31 mouse cellular contexts compared by ENCODE assay signal in the genomic region with DNA sequence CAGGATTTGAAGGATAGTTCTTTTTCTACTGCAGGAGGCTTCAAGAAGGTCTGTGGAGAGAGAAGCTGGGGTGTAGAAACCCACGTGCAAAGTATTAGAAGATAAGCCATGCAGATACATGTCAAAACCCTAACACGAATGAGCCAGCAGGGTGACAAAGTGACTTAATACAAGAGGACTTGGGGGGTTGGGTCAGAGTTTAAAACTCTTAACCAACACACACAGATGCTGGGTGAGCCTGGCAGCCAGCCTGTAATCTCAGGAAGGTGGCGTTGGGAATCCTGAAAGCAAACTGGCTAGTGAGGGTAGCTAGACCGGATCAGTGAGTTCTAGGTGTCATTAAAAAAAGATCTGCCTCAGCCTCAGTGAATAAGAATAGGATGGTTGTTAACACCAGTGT. TPM values are rescaled to one million over a fixed set of nuclear protein-coding genes. Genes with fewer than 3 reads are reported as not detected.
A peak's percentile ranks its signal among the peaks of the same experiment; 100 is the strongest.
DNase-seq lines count a peak whose midpoint lies in the region; ATAC-seq and TF ChIP-seq lines count a peak whose summit lies in the region.
"Had no signal": no experiment of that assay in that cellular context is flagged by ENCODE, and none has a peak within 500 bp of the region (broad histone marks: within the 10 kb centered on the region; RNA-seq: fewer than 3 reads in every experiment).

No protein-coding gene starts in this region.

- peaks cover 8% of the 10 kb centered on the region for H3K27me3 ChIP-seq in lung, postnatal 0 days (replicated peaks; ENCODE audit: insufficient read depth, low read length)

- DNase-seq in heart, adult 11 months: peak; percentile 45
- DNase-seq in heart, postnatal 25 days (ENCODE audit: low spot score): no peak
- DNase-seq in lung, postnatal 0 days (ENCODE audit: low spot score): no peak
- DNase-seq in lung, postnatal 14 days: no peak
- DNase-seq in lung, postnatal 36 days: peak; percentile 30
- DNase-seq in lung, postnatal 10 days: no peak
- peak; percentile 66 for DNase-seq in gonadal fat pad, adult 2 months (ENCODE audit: low read depth)
- DNase-seq in spleen, postnatal 14 days (ENCODE audit: low spot score in 2 of 2): no peak
- DNase-seq: adrenal gland, adult 2 months; adrenal gland, postnatal 10 days; adrenal gland, postnatal 25 days; cerebellum, adult 11 months; cerebellum, adult 18-20 months; cerebellum, adult 8-10 months; cerebellum, adult 9-11 months; cerebellum, postnatal 14 days; cerebellum, postnatal 36 days; embryo, embryonic 11 days; forebrain, postnatal 0 days had no signal

- ATAC-seq in lung, postnatal 0 days: no peak
- ATAC-seq: forebrain, embryonic 13.5 days; forebrain, embryonic 15.5 days; forebrain, postnatal 0 days had no signal

- H3K4me2 ChIP-seq in lung, postnatal 0 days (replicated peaks; ENCODE audit: low read depth, low read length): no peak overlapping the region
- H3K4me2 ChIP-seq: embryonic facial prominence, embryonic 12.5 days; embryonic facial prominence, embryonic 15.5 days; forebrain, embryonic 13.5 days; forebrain, embryonic 15.5 days had no signal

- TF ChIP-seq EP300 in lung, postnatal 0 days (IDR thresholded peaks at IDR 0.05): no peak

- no peak overlapping the region for H3K4me3 ChIP-seq in lung, postnatal 0 days (ENCODE audit: low read depth, low read length)
- H3K4me3 ChIP-seq: embryonic facial prominence, embryonic 12.5 days; embryonic facial prominence, embryonic 15.5 days; erythroblast, embryonic 14.5 days; forebrain, embryonic 13.5 days; forebrain, embryonic 15.5 days had no signal

- 0 out of 2 replicates have a peak overlapping the region, but pooled peaks have one; percentile 16 for H3K9ac ChIP-seq in lung, postnatal 0 days (replicated peaks; ENCODE audit: low read depth)
- H3K9ac ChIP-seq: embryonic facial prominence, embryonic 12.5 days; embryonic facial prominence, embryonic 15.5 days; forebrain, embryonic 13.5 days; forebrain, embryonic 15.5 days; forebrain, postnatal 0 days had no signal

- H3K36me3 ChIP-seq in lung, postnatal 0 days (ENCODE audit: insufficient read depth, low read length): no peaks in the 10 kb centered on the region
- H3K36me3 ChIP-seq: embryonic facial prominence, embryonic 12.5 days; embryonic facial prominence, embryonic 15.5 days; forebrain, embryonic 15.5 days had no signal

- TF ChIP-seq CTCF in lung, postnatal 0 days (IDR thresholded peaks at IDR 0.05): no peak

- WGBS in lung, postnatal 0 days: 49% methylated on average over 4 of the region's 4 CpGs

- H3K27ac ChIP-seq in lung, postnatal 0 days (ENCODE audit: low read length): no peak overlapping the region
- H3K27ac ChIP-seq: embryonic facial prominence, embryonic 12.5 days; embryonic facial prominence, embryonic 15.5 days; forebrain, embryonic 13.5 days; forebrain, embryonic 15.5 days had no signal

- no peaks in the 10 kb centered on the region for H3K9me3 ChIP-seq in lung, postnatal 0 days (ENCODE audit: low read length)
- H3K9me3 ChIP-seq: embryonic facial prominence, embryonic 12.5 days; embryonic facial prominence, embryonic 15.5 days; forebrain, embryonic 13.5 days; forebrain, embryonic 15.5 days had no signal

- intact Hi-C loops in heart, postnatal 25 days (cut with DNase I): no loop called here

- H3K4me1 ChIP-seq in lung, postnatal 0 days (ENCODE audit: insufficient read depth, low read depth, low read length): no peaks in the 10 kb centered on the region

RNA-seq across cellular contexts. Expression of gene Cpxm1, which starts 30.0 kb away (rescaled TPM):
- total RNA-seq in heart, postnatal 25 days (2021): 1 to 10 TPM; 3.9 to 4.2 TPM
- polyA plus RNA-seq in lung, postnatal 0 days (2015; fragmentation: Nextera tagmentation; extraction: Ambion mirVana): 13.9 and 14.9 TPM in 2 replicates
- 34.3 and 49.9 TPM in 2 replicates for polyA plus RNA-seq in gonadal fat pad, adult 2 months (2012; rRNA removed)
- polyA plus RNA-seq: erythroblast, embryonic 14.5 days had no signal

RNA-seq across cellular contexts. Expression of gene Gm28372, which starts 37.7 kb away (rescaled TPM):
- total RNA-seq in heart, postnatal 25 days (2021): not detected
- polyA plus RNA-seq in lung, postnatal 0 days (2015; fragmentation: Nextera tagmentation; extraction: Ambion mirVana): 0.10 TPM in 1 of 2 replicates, not detected in the other
- not detected in 2 replicates for polyA plus RNA-seq in gonadal fat pad, adult 2 months (2012; rRNA removed)
- total RNA-seq: adrenal gland, adult 2 months; adrenal gland, postnatal 10 days; adrenal gland, postnatal 25 days; adrenal gland, postnatal 4 days; common myeloid progenitor, adult 5-6 weeks; ES-E14; forebrain, postnatal 0 days; MEL had no signal
- polyA plus RNA-seq: adrenal gland, adult 2 months; brain, embryonic 14.5 days; C2C12; embryonic facial prominence, embryonic 12.5 days; embryonic facial prominence, embryonic 15.5 days; erythroblast, embryonic 14.5 days; forebrain, embryonic 11.5 days; forebrain, postnatal 0 days had no signal

RNA-seq across cellular contexts. Expression of gene 1700020A23Rik, which starts 37.7 kb away (rescaled TPM):
- not detected for total RNA-seq in heart, postnatal 25 days (2021)
- not detected in 2 replicates for polyA plus RNA-seq in lung, postnatal 0 days (2015; fragmentation: Nextera tagmentation; extraction: Ambion mirVana)
- 2.1 and 3.6 TPM in 2 replicates for polyA plus RNA-seq in gonadal fat pad, adult 2 months (2012; rRNA removed)
- total RNA-seq: adrenal gland, postnatal 10 days; adrenal gland, postnatal 25 days; adrenal gland, postnatal 4 days; common myeloid progenitor, adult 5-6 weeks; ES-E14; forebrain, postnatal 0 days; MEL had no signal
- polyA plus RNA-seq: adrenal gland, adult 2 months; brain, embryonic 14.5 days; C2C12; embryonic facial prominence, embryonic 12.5 days; erythroblast, embryonic 14.5 days; forebrain, embryonic 11.5 days had no signal

RNA-seq across cellular contexts. Expression of gene Tmem239, which starts 38.9 kb away (rescaled TPM):
- total RNA-seq in heart, postnatal 25 days (2021): not detected
- not detected in 2 replicates for polyA plus RNA-seq in lung, postnatal 0 days (2015; fragmentation: Nextera tagmentation; extraction: Ambion mirVana)
- polyA plus RNA-seq in gonadal fat pad, adult 2 months (2012; rRNA removed): 2.3 and 3.1 TPM in 2 replicates
- total RNA-seq: adrenal gland, adult 2 months; adrenal gland, postnatal 10 days; adrenal gland, postnatal 25 days; adrenal gland, postnatal 4 days; common myeloid progenitor, adult 5-6 weeks; ES-E14; forebrain, postnatal 0 days; MEL had no signal
- polyA plus RNA-seq: adrenal gland, adult 2 months; brain, embryonic 14.5 days; embryonic facial prominence, embryonic 15.5 days; erythroblast, embryonic 14.5 days; forebrain, embryonic 11.5 days; forebrain, embryonic 13.5 days; forebrain, embryonic 15.5 days had no signal

RNA-seq across cellular contexts. Expression of gene Vps16, which starts 56.8 kb away (rescaled TPM):
- total RNA-seq in heart, postnatal 25 days (2021): 10 to 100 TPM; 21.9 to 26.6 TPM
- polyA plus RNA-seq in lung, postnatal 0 days (2015; fragmentation: Nextera tagmentation; extraction: Ambion mirVana): 46.8 and 47.0 TPM in 2 replicates
- 48.8 and 71.6 TPM in 2 replicates for polyA plus RNA-seq in gonadal fat pad, adult 2 months (2012; rRNA removed)

Comparison
In these comparisons a context has a peak if more than half of its experiments do, and no peak if none do; other contexts are left out.
1. DNase-seq: peak in heart, adult 11 months (single experiment), lung, postnatal 36 days (single experiment) and gonadal fat pad, adult 2 months (single experiment); none in heart, postnatal 25 days (single experiment), lung, postnatal 0 days (single experiment), lung, postnatal 14 days (single experiment), lung, postnatal 10 days (single experiment) and spleen, postnatal 14 days (0 of 2).